Mouse (Mus musculus) mesoderm, embryonic 11.5 days (tissue): ENCODE results near the gene A530032D15Rik.
"Not testable (repeated sequence)": the region's sequence is repeated elsewhere in the genome, so short reads cannot be mapped to it uniquely, and the experiment has no call there.

ENCODE experiments used
- DNase-seq: peaks from one replicate; pipeline ENCODE4 v3.0.0-alpha.2; 2012; ENCODE audit warnings: low read depth, low spot score

Gene A530032D15Rik

GRCm38 (mm10) chr1:85035801-85036200, 73.9 kb downstream of the A530032D15Rik start:
- DNase-seq, result not testable (repeated sequence)

DNA sequence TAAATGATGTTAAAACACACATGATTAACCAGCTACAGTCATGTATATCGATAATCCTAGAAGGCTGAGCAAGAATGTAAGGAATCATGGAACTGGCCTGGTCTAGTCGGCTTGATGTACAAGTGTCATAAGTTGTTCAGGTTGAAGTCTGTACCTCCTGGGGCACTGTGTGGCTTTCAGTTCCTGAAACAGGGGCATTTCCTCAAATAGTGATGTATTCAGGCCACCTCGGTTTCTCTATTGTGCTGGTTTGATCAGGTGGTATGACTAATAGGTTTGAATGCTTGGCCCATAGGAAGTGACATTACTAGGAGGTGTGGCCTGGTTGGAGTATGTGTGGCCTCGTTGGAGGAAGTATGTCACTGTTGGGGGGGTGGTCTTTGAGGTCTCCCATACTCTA, 75.3 kb downstream of the A530032D15Rik start:
- DNase-seq, result not testable (repeated sequence)

DNA sequence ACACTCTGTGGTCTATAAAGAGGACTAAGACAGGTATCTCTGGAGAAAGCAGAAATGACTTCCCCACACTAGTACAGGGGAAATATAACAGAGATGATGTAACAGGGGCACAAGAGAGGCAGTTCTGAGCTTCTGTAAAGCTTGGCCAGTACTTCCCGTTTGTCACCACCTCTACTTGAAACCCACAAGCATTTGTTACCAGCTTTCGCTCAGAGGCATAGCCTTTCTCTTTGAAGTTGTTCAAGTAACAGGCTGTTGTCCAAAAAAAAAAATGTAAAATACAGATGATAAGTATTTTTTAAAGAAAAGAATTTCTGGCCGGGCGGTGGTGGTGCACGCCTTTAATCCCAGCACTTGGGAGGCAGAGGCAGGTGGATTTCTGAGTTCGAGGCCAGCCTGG, 76.0 kb downstream of the A530032D15Rik start:
- DNase-seq, result not testable (repeated sequence)
